Comparison of ENCODE assay signal across 8 mouse cellular contexts in genomic region chr19:28964552-28964903, GRCm38 (mm10). TPM values are rescaled to one million over a fixed set of nuclear protein-coding genes. Genes with fewer than 3 reads are reported as not detected.
DNase-seq lines count a peak whose midpoint lies in the region; ATAC-seq and TF ChIP-seq lines count a peak whose summit lies in the region.

No protein-coding gene starts in this region.

- H3K9me3 ChIP-seq in hindbrain, embryonic 12.5 days (replicated peaks), result no peaks in the 10 kb centered on the region
- no peaks in the 10 kb centered on the region for H3K9me3 ChIP-seq in midbrain, embryonic 12.5 days

- ATAC-seq in hindbrain, embryonic 12.5 days (ENCODE audit: low FRiP score), result peak; percentile 66
- ATAC-seq in midbrain, embryonic 12.5 days (ENCODE audit: low FRiP score, low read depth), result no peak; the same call in 1 of the 2 replicates

- peaks cover 10% of the 10 kb centered on the region for H3K4me1 ChIP-seq in kidney, adult 2 months (ENCODE audit: control insufficient read depth, insufficient read depth, low read length)
- H3K4me1 ChIP-seq in hindbrain, embryonic 12.5 days, result peaks cover 19% of the 10 kb centered on the region
- peaks cover 18% of the 10 kb centered on the region for H3K4me1 ChIP-seq in midbrain, embryonic 12.5 days

- H3K9ac ChIP-seq in hindbrain, embryonic 12.5 days, result peak overlapping the region; percentile 78
- H3K9ac ChIP-seq in midbrain, embryonic 12.5 days (replicated peaks), result peak overlapping the region; percentile 90

- no peak overlapping the region for H3K27ac ChIP-seq in kidney, adult 2 months (ENCODE audit: insufficient read depth, low read depth, low read length)
- H3K27ac ChIP-seq in hindbrain, embryonic 12.5 days, result peak overlapping the region; percentile 24; the same call in 1 of the 2 replicates
- H3K27ac ChIP-seq in midbrain, embryonic 12.5 days (replicated peaks), result peak overlapping the region; percentile 76

- no peaks in the 10 kb centered on the region for H3K36me3 ChIP-seq in kidney, adult 2 months (ENCODE audit: control insufficient read depth, insufficient read depth, low read length)
- H3K36me3 ChIP-seq in hindbrain, embryonic 12.5 days, result no peaks in the 10 kb centered on the region
- H3K36me3 ChIP-seq in midbrain, embryonic 12.5 days, result no peaks in the 10 kb centered on the region

- DNase-seq in kidney, adult 2 months, result no peak
- no peak for DNase-seq in kidney, adult 18-20 months
- DNase-seq in brain, embryonic 14.5 days (ENCODE audit: low read depth), result peak; percentile 8
- no peak for DNase-seq in T-cell, adult 2 months (ENCODE audit: low spot score)
- no peak for DNase-seq in retina, postnatal 1 day
- DNase-seq in layer of hippocampus, adult 11-12 months (ENCODE audit: low spot score), result no peak

- 10% methylated on average over 16 of the region's 16 CpGs for WGBS in kidney, adult 2 months
- 6% methylated on average over 16 of the region's 16 CpGs for WGBS in hindbrain, embryonic 12.5 days
- WGBS in midbrain, embryonic 12.5 days, result 4% methylated on average over 16 of the region's 16 CpGs

- peak overlapping the region; percentile 60 for H3K4me3 ChIP-seq in kidney, adult 2 months (ENCODE audit: insufficient read depth, low read depth, low read length)
- peak overlapping the region; percentile 66 for H3K4me3 ChIP-seq in hindbrain, embryonic 12.5 days
- H3K4me3 ChIP-seq in midbrain, embryonic 12.5 days, result peak overlapping the region; percentile 89

- H3K27me3 ChIP-seq in kidney, adult 2 months (replicated peaks; ENCODE audit: control insufficient read depth, insufficient read depth, low read length), result no peaks in the 10 kb centered on the region
- H3K27me3 ChIP-seq in hindbrain, embryonic 12.5 days, result 0 out of 2 replicates have a peak, but pooled peaks cover 4% of the 10 kb centered on the region
- peaks cover 8% of the 10 kb centered on the region for H3K27me3 ChIP-seq in midbrain, embryonic 12.5 days

- TF ChIP-seq CTCF in kidney, adult 2 months (conservative IDR thresholded peaks at IDR 0.05; ENCODE audit: insufficient read depth, insufficient read length, low read depth, low read length), result no peak
- no peak for TF ChIP-seq CTCF in brain, embryonic 14.5 days (IDR thresholded peaks at IDR 0.05; ENCODE audit: borderline replicate concordance, extremely low read depth, insufficient read depth, insufficient read length)

- peak overlapping the region; percentile 80 for H3K4me2 ChIP-seq in hindbrain, embryonic 12.5 days (replicated peaks)
- peak overlapping the region; percentile 88 for H3K4me2 ChIP-seq in midbrain, embryonic 12.5 days (replicated peaks)

- TF ChIP-seq POLR2A in kidney, adult 2 months (IDR thresholded peaks at IDR 0.05; ENCODE audit: low read depth, low read length), result no peak
- no peak for TF ChIP-seq POLR2A in brain, embryonic 14.5 days (IDR thresholded peaks at IDR 0.05; ENCODE audit: borderline replicate concordance, extremely low read depth, insufficient read depth, insufficient read length, poor library complexity, severe bottlenecking)

RNA-seq across cellular contexts. Expression of gene Plpp6, which starts 0.8 kb away (rescaled TPM):
- polyA plus RNA-seq in kidney, adult 2 months (2012; rRNA removed), result 14.2 and 14.8 TPM in 2 replicates
- polyA plus RNA-seq in brain, embryonic 14.5 days (2012; rRNA removed), result 7.9 and 10.4 TPM in 2 replicates
- 9.9 and 10.6 TPM in 2 replicates for polyA plus RNA-seq in hindbrain, embryonic 12.5 days (2016; fragmentation: Nextera tagmentation; extraction: Ambion mirVana)
- 8.2 and 9.6 TPM in 2 replicates for polyA plus RNA-seq in midbrain, embryonic 12.5 days (2016; fragmentation: Nextera tagmentation; extraction: Ambion mirVana)

RNA-seq across cellular contexts. Expression of gene 4430402I18Rik, which starts 3.1 kb away (rescaled TPM):
- polyA plus RNA-seq in kidney, adult 2 months (2012; rRNA removed), result 8.1 and 9.0 TPM in 2 replicates
- 0.74 and 0.90 TPM in 2 replicates for polyA plus RNA-seq in brain, embryonic 14.5 days (2012; rRNA removed)
- 0.81 and 1.1 TPM in 2 replicates for polyA plus RNA-seq in hindbrain, embryonic 12.5 days (2016; fragmentation: Nextera tagmentation; extraction: Ambion mirVana)
- polyA plus RNA-seq in midbrain, embryonic 12.5 days (2016; fragmentation: Nextera tagmentation; extraction: Ambion mirVana), result 0.17 and 0.64 TPM in 2 replicates

RNA-seq across cellular contexts. Expression of gene Cdc37l1, which starts 25.6 kb away (rescaled TPM):
- polyA plus RNA-seq in kidney, adult 2 months (2012; rRNA removed), result 13.5 and 15.6 TPM in 2 replicates
- polyA plus RNA-seq in brain, embryonic 14.5 days (2012; rRNA removed), result 44.0 and 46.5 TPM in 2 replicates
- polyA plus RNA-seq in hindbrain, embryonic 12.5 days (2016; fragmentation: Nextera tagmentation; extraction: Ambion mirVana), result 58.1 and 58.5 TPM in 2 replicates
- 59.2 and 60.5 TPM in 2 replicates for polyA plus RNA-seq in midbrain, embryonic 12.5 days (2016; fragmentation: Nextera tagmentation; extraction: Ambion mirVana)
